Mouse (Mus musculus) cortical plate, adult 2 months (tissue): ENCODE results near the gene Cul7.

Experiments used
- CTCF ChIP-seq: fragments of 200-500 bp; IDR thresholded peaks from 2 replicates; pipeline ENCODE4 v1.5.1; 2011; ENCODE audit warnings: mild to moderate bottlenecking, control low read depth, low read length; ENCODE audit not compliant: insufficient read depth; ENCODE audit errors: extremely low read depth
- POLR2A ChIP-seq: fragments of 200-500 bp; IDR thresholded peaks from 2 replicates; pipeline ENCODE4 v1.6.1; 2011; ENCODE audit warnings: mild to moderate bottlenecking, low read length, control low read depth; ENCODE audit not compliant: insufficient read depth; ENCODE audit errors: extremely low read depth

DNA sequence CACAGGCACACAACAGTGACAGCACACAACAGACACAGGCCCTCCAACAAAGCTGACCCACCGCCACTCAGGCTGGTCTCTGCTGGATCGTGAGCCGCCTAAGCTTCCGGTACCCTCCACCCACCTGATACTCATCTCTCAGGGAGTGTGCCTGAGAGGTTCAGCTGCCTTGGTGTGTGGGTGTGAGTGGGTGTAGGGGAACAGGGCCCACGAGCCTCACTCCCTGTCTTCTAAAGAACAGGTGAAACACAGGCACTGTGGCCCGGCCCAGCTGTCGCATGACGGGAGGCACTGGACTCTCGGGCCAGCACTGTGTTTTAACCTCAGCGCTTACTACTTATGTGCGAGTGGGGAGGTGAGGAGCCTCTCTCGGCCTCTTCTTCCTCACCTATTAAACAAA lies 52.0 kb downstream of the Cul7 start:
- TF ChIP-seq CTCF, result no peak
- TF ChIP-seq POLR2A, result no peak
